Mouse (Mus musculus): ENCODE results near the gene Aipl1. TPM values are rescaled to one million over a fixed set of nuclear protein-coding genes. Genes with fewer than 3 reads are reported as not detected.
A peak's percentile ranks its signal among the peaks of the same experiment; 100 is the strongest.

Gene Aipl1
- polyA plus RNA-seq, 1 experiment from 2014 or later: 0.19 TPM

GRCm38 (mm10) chr11:72027836-72028235 lies 9.5 kb downstream of the Aipl1 start:
- Histone ChIP-seq H3K4me2 (replicated peaks) (no peak overlapping the region), H3K9me3 (no peaks in the 10 kb centered on the region), H3K9ac (no peak overlapping the region), H3K27me3 (replicated peaks) (no peaks in the 10 kb centered on the region; the same call in 1 of the 2 replicates), H3K36me3 (no peaks in the 10 kb centered on the region), H3K4me3 (replicated peaks) (no peak overlapping the region), H3K27ac (no peak overlapping the region), H3K4me1 (replicated peaks) (no peaks in the 10 kb centered on the region)
- ATAC-seq: no peak
- WGBS: 63% methylated on average over 9 of the region's 9 CpGs

DNA sequence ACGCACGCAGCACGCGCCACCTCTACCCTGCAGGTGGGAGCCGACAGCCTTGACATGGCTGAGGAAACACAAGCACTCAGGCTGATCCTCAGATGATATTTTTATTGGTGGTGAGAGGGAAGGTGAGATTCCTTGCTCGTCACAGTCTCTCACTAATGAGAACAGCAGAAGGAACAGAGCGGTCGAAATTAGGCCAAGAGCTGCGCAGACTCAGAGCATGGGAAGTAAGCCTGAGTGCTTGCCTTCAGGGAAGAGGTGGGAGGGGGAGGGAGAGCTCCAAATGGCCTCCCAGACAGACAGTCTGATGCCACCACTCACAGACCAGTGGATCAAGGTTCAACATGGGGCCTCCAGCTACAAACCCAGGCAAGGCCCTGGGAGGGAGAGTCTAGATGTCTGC lies 10.8 kb downstream of the Aipl1 start:
- no peaks in the 10 kb centered on the region for H3K4me1 ChIP-seq (replicated peaks)
- H3K27ac ChIP-seq: no peak overlapping the region
- WGBS: 90% methylated on average over 9 of the region's 9 CpGs
- H3K4me2 ChIP-seq (replicated peaks): no peak overlapping the region
- no peaks in the 10 kb centered on the region; the same call in 1 of the 2 replicates for H3K27me3 ChIP-seq (replicated peaks)
- H3K4me3 ChIP-seq (replicated peaks): no peak overlapping the region
- no peak overlapping the region for H3K9ac ChIP-seq
- no peak for ATAC-seq
- no peaks in the 10 kb centered on the region for H3K9me3 ChIP-seq
- H3K36me3 ChIP-seq: no peaks in the 10 kb centered on the region

- H3K36me3 ChIP-seq: no peaks in the 10 kb centered on the region
- no peak overlapping the region for H3K9ac ChIP-seq
- H3K27me3 ChIP-seq (replicated peaks): no peaks in the 10 kb centered on the region; the same call in 1 of the 2 replicates
- no peak overlapping the region for H3K27ac ChIP-seq
- no peaks in the 10 kb centered on the region for H3K9me3 ChIP-seq
- no peaks in the 10 kb centered on the region for H3K4me1 ChIP-seq (replicated peaks)
- H3K4me3 ChIP-seq (replicated peaks): no peak overlapping the region
- WGBS: 47% methylated on average over 5 of the region's 5 CpGs
- no peak for ATAC-seq
- H3K4me2 ChIP-seq (replicated peaks): no peak overlapping the region
Measured at GRCm38 (mm10) chr11:72025843-72026242, 11.5 kb downstream of the Aipl1 start.

GRCm38 (mm10) chr11:72024193-72024781 lies 13.0 kb downstream of the Aipl1 start:
- WGBS: 20% methylated on average over 5 of the region's 5 CpGs
- no peaks in the 10 kb centered on the region for H3K4me1 ChIP-seq (replicated peaks)
- H3K27ac ChIP-seq: no peak overlapping the region
- H3K4me2 ChIP-seq (replicated peaks): no peak overlapping the region
- no peak overlapping the region for H3K4me3 ChIP-seq (replicated peaks)
- H3K9ac ChIP-seq: no peak overlapping the region
- no peaks in the 10 kb centered on the region for H3K36me3 ChIP-seq
- no peaks in the 10 kb centered on the region; the same call in 1 of the 2 replicates for H3K27me3 ChIP-seq (replicated peaks)
- no peaks in the 10 kb centered on the region for H3K9me3 ChIP-seq
- ATAC-seq: peak; percentile 63

GRCm38 (mm10) chr11:72023581-72023980 lies 13.7 kb downstream of the Aipl1 start:
- ATAC-seq: no peak
- H3K36me3 ChIP-seq: no peaks in the 10 kb centered on the region
- no peak overlapping the region for H3K9ac ChIP-seq
- no peaks in the 10 kb centered on the region for H3K4me1 ChIP-seq (replicated peaks)
- no peak overlapping the region for H3K27ac ChIP-seq
- no peaks in the 10 kb centered on the region for H3K27me3 ChIP-seq (replicated peaks)
- no peak overlapping the region for H3K4me3 ChIP-seq (replicated peaks)
- no peaks in the 10 kb centered on the region for H3K9me3 ChIP-seq
- 32% methylated on average over 10 of the region's 10 CpGs for WGBS
- H3K4me2 ChIP-seq (replicated peaks): no peak overlapping the region

DNA sequence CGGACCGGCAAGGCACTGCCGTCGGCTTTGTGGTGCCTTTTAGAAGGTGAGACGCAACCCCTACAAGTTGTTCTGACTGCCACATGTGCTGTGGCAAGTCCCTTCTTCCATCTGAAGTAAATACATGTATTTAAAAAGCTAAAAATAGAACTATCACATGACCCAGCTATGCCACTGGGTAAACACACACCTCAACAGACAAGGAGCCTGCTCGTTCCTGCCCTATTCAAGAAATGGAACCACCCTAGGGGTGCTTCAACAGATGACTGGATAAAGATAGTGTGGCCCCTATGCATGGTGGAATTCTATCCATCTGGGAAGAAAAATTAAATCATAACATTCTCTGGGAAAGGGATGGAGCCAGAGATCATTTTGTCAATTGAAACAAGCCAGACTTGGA lies 14.5 kb downstream of the Aipl1 start:
- H3K4me1 ChIP-seq (replicated peaks): no peaks in the 10 kb centered on the region
- no peak for ATAC-seq
- 72% methylated on average over 6 of the region's 6 CpGs for WGBS
- H3K27ac ChIP-seq: no peak overlapping the region
- no peaks in the 10 kb centered on the region for H3K27me3 ChIP-seq (replicated peaks)
- H3K9ac ChIP-seq: no peak overlapping the region
- H3K4me2 ChIP-seq (replicated peaks): no peak overlapping the region
- no peaks in the 10 kb centered on the region for H3K9me3 ChIP-seq
- no peak overlapping the region for H3K4me3 ChIP-seq (replicated peaks)
- no peaks in the 10 kb centered on the region for H3K36me3 ChIP-seq

GRCm38 (mm10) chr11:72021015-72021414 lies 16.3 kb downstream of the Aipl1 start:
- 63% methylated on average over 4 of the region's 4 CpGs for WGBS

DNA sequence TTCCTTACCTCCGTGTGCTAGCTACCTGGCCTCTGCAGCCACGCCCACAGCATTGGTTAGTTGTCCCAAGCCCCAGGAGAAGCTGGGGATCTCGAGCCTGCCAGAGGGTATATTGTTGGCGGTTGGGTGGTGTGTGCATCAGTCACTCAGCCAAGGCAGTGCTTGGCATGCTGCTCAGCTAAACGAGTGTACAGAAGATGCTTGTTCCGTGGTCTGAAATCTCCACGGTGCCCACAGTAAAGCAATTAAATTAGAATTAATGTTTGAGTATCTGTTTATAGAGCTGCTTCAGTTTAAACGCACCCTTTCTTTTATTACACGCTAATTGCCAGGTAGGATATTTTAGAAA lies 20.1 kb downstream of the Aipl1 start:
- H3K9me3 ChIP-seq: no peaks in the 10 kb centered on the region
- H3K36me3 ChIP-seq: no peaks in the 10 kb centered on the region
- no peak overlapping the region for H3K9ac ChIP-seq
- WGBS: 67% methylated on average over 9 of the region's 9 CpGs
- H3K27ac ChIP-seq: no peak overlapping the region
- no peak overlapping the region for H3K4me2 ChIP-seq (replicated peaks)
- no peak for ATAC-seq
- no peaks in the 10 kb centered on the region for H3K27me3 ChIP-seq (replicated peaks)
- no peaks in the 10 kb centered on the region for H3K4me1 ChIP-seq (replicated peaks)
- H3K4me3 ChIP-seq (replicated peaks): no peak overlapping the region

More at GRCm38 (mm10) chr11:72021015-72021414, 16.3 kb downstream of the Aipl1 start:
- H3K4me1 ChIP-seq (replicated peaks): no peaks in the 10 kb centered on the region
- no peak overlapping the region for H3K9ac ChIP-seq
- H3K36me3 ChIP-seq: no peaks in the 10 kb centered on the region
- no peaks in the 10 kb centered on the region for H3K27me3 ChIP-seq (replicated peaks)
- H3K4me2 ChIP-seq (replicated peaks): no peak overlapping the region
- no peak for ATAC-seq
- H3K27ac ChIP-seq: no peak overlapping the region
- H3K4me3 ChIP-seq (replicated peaks): no peak overlapping the region
- H3K9me3 ChIP-seq: no peaks in the 10 kb centered on the region

DNA sequence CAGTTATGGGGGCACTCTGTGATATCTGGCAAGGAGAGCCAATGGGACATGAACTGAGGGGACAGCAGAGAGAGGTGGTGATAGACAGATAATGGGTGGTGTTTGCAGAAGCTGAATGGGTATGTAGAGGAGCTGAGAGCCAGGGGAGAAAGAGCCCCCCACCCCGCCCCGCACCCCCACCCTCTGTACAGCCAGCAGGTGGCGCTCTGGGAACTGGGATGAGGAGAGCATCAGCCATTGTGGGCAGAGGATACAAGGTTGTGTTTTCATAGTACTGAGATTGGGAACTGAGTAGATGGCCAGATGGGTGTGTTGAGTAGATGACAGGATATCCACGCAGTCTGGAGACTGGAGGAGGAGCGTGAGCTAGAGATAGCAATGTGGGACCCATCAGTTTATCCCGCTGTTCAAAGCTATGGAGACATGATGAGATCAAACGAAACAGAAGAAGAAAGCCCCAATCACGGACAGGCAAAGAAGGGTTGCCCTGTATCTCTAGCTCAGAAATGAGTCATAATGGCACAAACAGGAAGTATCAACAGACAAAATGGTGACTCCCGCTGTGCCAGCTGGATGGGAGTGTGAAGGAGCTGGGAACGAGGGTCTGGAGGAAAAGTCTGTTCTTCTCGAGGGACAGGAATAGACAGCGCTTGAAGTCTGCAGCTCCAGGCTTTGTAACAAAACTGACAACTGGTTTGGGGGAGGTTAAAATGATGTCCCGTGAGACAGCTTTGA lies 20.6 kb downstream of the Aipl1 start:
- WGBS: 82% methylated on average over 13 of the region's 13 CpGs
- no peaks in the 10 kb centered on the region for H3K36me3 ChIP-seq
- H3K4me2 ChIP-seq (replicated peaks): no peak overlapping the region
- H3K4me1 ChIP-seq (replicated peaks): no peaks in the 10 kb centered on the region
- H3K4me3 ChIP-seq (replicated peaks): no peak overlapping the region
- ATAC-seq: no peak
- H3K9ac ChIP-seq: no peak overlapping the region
- H3K9me3 ChIP-seq: no peaks in the 10 kb centered on the region
- no peaks in the 10 kb centered on the region for H3K27me3 ChIP-seq (replicated peaks)
- H3K27ac ChIP-seq: no peak overlapping the region

GRCm38 (mm10) chr11:72014674-72015073 lies 22.6 kb downstream of the Aipl1 start:
- H3K4me3 ChIP-seq (replicated peaks): no peak overlapping the region
- H3K27ac ChIP-seq: no peak overlapping the region
- H3K4me1 ChIP-seq (replicated peaks): 0 out of 2 replicates have a peak, but pooled peaks cover 7% of the 10 kb centered on the region
- no peaks in the 10 kb centered on the region for H3K9me3 ChIP-seq
- no peak overlapping the region for H3K4me2 ChIP-seq (replicated peaks)
- H3K9ac ChIP-seq: no peak overlapping the region
- H3K36me3 ChIP-seq: no peaks in the 10 kb centered on the region
- no peak for ATAC-seq
- WGBS: 80% methylated on average over 4 of the region's 4 CpGs
- H3K27me3 ChIP-seq (replicated peaks): no peaks in the 10 kb centered on the region

DNA sequence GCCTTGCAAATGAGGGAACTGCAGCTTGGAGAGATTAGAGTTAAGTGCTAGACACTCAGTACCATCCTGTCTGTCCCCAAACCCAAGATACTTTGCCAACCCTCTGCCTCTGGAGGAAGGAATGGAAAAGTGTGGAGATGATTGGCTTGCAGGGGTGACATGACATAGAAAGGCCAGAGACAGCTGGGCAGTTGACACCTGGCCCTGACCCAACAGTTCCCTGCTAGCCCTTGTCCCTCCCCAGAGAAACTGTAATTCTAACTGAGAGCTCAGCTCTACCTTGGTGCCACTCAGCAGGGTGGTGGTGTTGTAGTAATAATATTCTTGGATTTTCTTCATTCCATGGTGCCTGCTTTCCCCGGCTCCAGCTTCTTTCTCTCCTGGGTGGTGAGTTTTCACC lies 25.4 kb downstream of the Aipl1 start:
- 75% methylated on average over 1 of the region's 1 CpGs for WGBS
- Histone ChIP-seq H3K4me1 (replicated peaks) (0 out of 2 replicates have a peak, but pooled peaks cover 7% of the 10 kb centered on the region), H3K36me3 (no peaks in the 10 kb centered on the region), H3K4me3 (replicated peaks) (no peak overlapping the region), H3K27ac (no peak overlapping the region), H3K9me3 (no peaks in the 10 kb centered on the region), H3K27me3 (replicated peaks) (no peaks in the 10 kb centered on the region), H3K4me2 (replicated peaks) (no peak overlapping the region), H3K9ac (no peak overlapping the region)
- no peak for ATAC-seq

DNA sequence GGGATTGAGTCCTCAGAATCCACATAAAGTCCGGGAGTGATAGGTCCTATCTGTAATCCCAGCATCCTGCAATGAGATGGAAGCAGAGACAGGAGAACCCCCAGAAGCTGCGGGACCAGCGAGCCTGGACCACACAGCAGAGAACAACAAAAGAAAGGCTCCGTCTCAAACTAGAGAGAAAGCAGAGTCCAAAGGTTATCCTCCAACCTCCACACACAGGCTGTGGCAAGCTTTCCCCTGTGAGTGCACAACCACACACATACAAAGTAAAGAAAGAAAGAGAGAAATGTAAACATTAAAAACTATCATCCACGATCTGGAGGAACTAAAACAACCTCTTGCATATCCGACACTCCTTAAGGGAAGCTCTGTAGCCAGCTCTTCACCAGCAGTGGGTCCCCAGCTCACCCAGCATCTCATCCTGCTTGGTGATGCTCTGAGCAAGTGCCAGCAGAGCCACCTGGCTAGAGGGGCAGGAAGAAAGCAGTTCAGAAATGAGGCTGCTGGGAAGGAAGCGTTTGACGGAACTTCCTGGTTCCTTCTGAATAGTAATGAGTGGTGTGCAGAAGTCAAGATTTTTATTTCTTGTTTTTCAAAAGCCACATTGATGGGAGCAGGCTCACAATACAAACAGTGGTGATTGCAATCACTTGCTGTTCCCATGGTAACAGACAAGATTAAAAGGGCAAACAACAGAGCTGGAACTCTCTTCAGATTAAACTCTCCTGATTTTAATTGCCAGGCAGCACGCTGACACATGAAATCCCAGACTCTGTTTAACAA lies 26.2 kb downstream of the Aipl1 start:
- Histone ChIP-seq H3K36me3 (no peaks in the 10 kb centered on the region), H3K9ac (no peak overlapping the region), H3K4me3 (replicated peaks) (no peak overlapping the region), H3K4me1 (replicated peaks) (0 out of 2 replicates have a peak, but pooled peaks cover 7% of the 10 kb centered on the region), H3K9me3 (no peaks in the 10 kb centered on the region), H3K27me3 (replicated peaks) (no peaks in the 10 kb centered on the region), H3K27ac (no peak overlapping the region), H3K4me2 (replicated peaks) (no peak overlapping the region)
- WGBS: 35% methylated on average over 9 of the region's 9 CpGs
- 0 out of 2 replicates have a peak, but pooled peaks have one; percentile 53 for ATAC-seq

Measured in intestine, embryonic 15.5 days (tissue).